Mouse (Mus musculus) T-cell, adult 2 months (primary cell): Measurements from ENCODE around the gene Crhbp.

Experiments used
- DNase-seq: peaks from one replicate; pipeline ENCODE4 v3.0.0; 2022; ENCODE audit warnings: low spot score

Gene Crhbp

GRCm38 (mm10) chr13:95444824-95445223 lies at the start of gene Crhbp:
Gene Crhbp (minus strand): TSS chr13:95444924.
- DNase-seq = no peak

GRCm38 (mm10) chr13:95493296-95493695 lies 48.6 kb upstream of the Crhbp start:
- no peak for DNase-seq

- DNase-seq = no peak
Measured at GRCm38 (mm10) chr13:95491327-95491726, 46.6 kb upstream of the Crhbp start.

GRCm38 (mm10) chr13:95484664-95485063 lies 39.9 kb upstream of the Crhbp start:
- no peak for DNase-seq

GRCm38 (mm10) chr13:95481428-95481827 lies 36.7 kb upstream of the Crhbp start:
- peak; percentile 50 for DNase-seq

- DNase-seq = no peak
Measured at GRCm38 (mm10) chr13:95478671-95479413, 34.1 kb upstream of the Crhbp start, which contains the start of gene S100z. Gene S100z (minus strand): TSS chr13:95478721.

- no peak for DNase-seq
Measured at GRCm38 (mm10) chr13:95477173-95477572, 32.4 kb upstream of the Crhbp start.

- DNase-seq = no peak
Measured at GRCm38 (mm10) chr13:95475124-95475523, 30.4 kb upstream of the Crhbp start.

- no peak for DNase-seq
Measured at GRCm38 (mm10) chr13:95474294-95474693, 29.6 kb upstream of the Crhbp start.

GRCm38 (mm10) chr13:95470970-95471369 lies 26.2 kb upstream of the Crhbp start:
- peak; percentile 20 for DNase-seq

- no peak for DNase-seq
Measured at GRCm38 (mm10) chr13:95451529-95451928, 6.8 kb upstream of the Crhbp start.

GRCm38 (mm10) chr13:95450636-95451210 lies 6.0 kb upstream of the Crhbp start:
- no peak for DNase-seq

GRCm38 (mm10) chr13:95449730-95450129 lies 5.0 kb upstream of the Crhbp start:
- peak; percentile 5 for DNase-seq

GRCm38 (mm10) chr13:95444291-95444690 lies 433 bp downstream of the Crhbp start:
- no peak for DNase-seq

- no peak for DNase-seq
Measured at GRCm38 (mm10) chr13:95443376-95444233, 1.1 kb downstream of the Crhbp start.

- no peak for DNase-seq
Measured at GRCm38 (mm10) chr13:95442901-95443300, 1.8 kb downstream of the Crhbp start.

- no peak for DNase-seq
Measured at GRCm38 (mm10) chr13:95439569-95439968, 5.2 kb downstream of the Crhbp start.

GRCm38 (mm10) chr13:95431760-95432159 lies 13.0 kb downstream of the Crhbp start:
- no peak for DNase-seq

- no peak for DNase-seq
Measured at GRCm38 (mm10) chr13:95427499-95427898, 17.2 kb downstream of the Crhbp start.

GRCm38 (mm10) chr13:95426421-95426820 lies 18.3 kb downstream of the Crhbp start:
- DNase-seq = no peak

- DNase-seq = no peak
Measured at GRCm38 (mm10) chr13:95425484-95425883, 19.2 kb downstream of the Crhbp start.

- DNase-seq = no peak
Measured at GRCm38 (mm10) chr13:95424932-95425331, 19.8 kb downstream of the Crhbp start.
